Mouse (Mus musculus) CH12.LX (cell line): ENCODE results near the gene Lsm3.

Experiments used
- POLR2A ChIP-seq: IDR thresholded peaks from 2 replicates; pipeline ENCODE4 v1.6.1; 2011; ENCODE audit warnings: low read depth, mild to moderate bottlenecking, improper control_type of control experiment, low read length
- ZNF384 ChIP-seq: IDR thresholded peaks from 2 replicates; pipeline ENCODE4 v1.6.1; 2012; ENCODE audit warnings: low read depth, low read length, improper control_type of control experiment, inconsistent platforms

DNA sequence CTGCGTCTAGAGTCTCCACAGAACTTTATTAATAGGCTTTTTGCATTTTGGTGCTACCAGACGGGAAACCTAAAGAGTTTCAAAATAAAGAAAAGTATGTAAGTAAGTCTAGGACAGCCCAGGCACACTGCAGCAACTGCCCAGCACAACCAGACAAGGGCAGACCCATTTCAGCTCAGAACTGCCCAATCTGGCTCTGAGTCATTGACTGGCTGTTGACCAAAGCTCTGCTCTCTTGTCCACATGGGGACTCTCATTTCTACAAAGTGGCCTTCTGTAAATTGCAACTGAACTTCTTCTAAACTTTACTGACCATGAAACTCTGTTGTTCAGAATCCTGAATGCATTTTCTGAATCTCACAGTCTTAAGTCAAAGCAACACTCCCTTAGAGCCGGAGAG is 19.5 kb downstream of the Lsm3 start:
- TF ChIP-seq POLR2A (no peak), ZNF384 (no peak)
